ENCODE assay signal across 13 mouse cellular contexts in genomic region chr13:44800059-44800458, GRCm38 (mm10).
DNase-seq lines count a peak whose midpoint lies in the region; ATAC-seq lines count a peak whose summit lies in the region.
"Had no signal": no experiment of that assay in that cellular context is flagged by ENCODE, and none has a peak within 500 bp of the region (broad histone marks: within the 10 kb centered on the region; RNA-seq: fewer than 3 reads in every experiment).

No protein-coding gene starts in this region.

- no peak for DNase-seq in heart, postnatal 14 days
- DNase-seq in CD4-positive, CD25-positive, alpha-beta regulatory T cell, adult 2 months (ENCODE audit: low read depth, low spot score): peak; percentile 88
- DNase-seq in right cerebral cortex, postnatal 25 days: peak; percentile 8
- no peak for DNase-seq in midbrain, embryonic 10.5 days (ENCODE audit: low spot score)
- no peak for DNase-seq in embryonic facial prominence, embryonic 10.5 days (ENCODE audit: low spot score)
- DNase-seq: adrenal gland, postnatal 36 days; retina, postnatal 1 day had no signal

- H3K9me3 ChIP-seq in heart, embryonic 14.5 days (ENCODE audit: control insufficient read depth, low read length): no peaks in the 10 kb centered on the region
- no peaks in the 10 kb centered on the region for H3K9me3 ChIP-seq in heart, embryonic 16.5 days (replicated peaks; ENCODE audit: control insufficient read depth, low read length)
- no peaks in the 10 kb centered on the region for H3K9me3 ChIP-seq in midbrain, embryonic 10.5 days (replicated peaks)
- H3K9me3 ChIP-seq in embryonic facial prominence, embryonic 10.5 days: no peaks in the 10 kb centered on the region
- no peaks in the 10 kb centered on the region for H3K9me3 ChIP-seq in forebrain, embryonic 16.5 days (ENCODE audit: control insufficient read depth, low read length)
- H3K9me3 ChIP-seq: embryonic facial prominence, embryonic 15.5 days; G1E; midbrain, embryonic 12.5 days had no signal

- H3K27ac ChIP-seq in heart, embryonic 14.5 days (replicated peaks in 1 of 2; ENCODE audit: control insufficient read depth in 1 of 2, insufficient read depth in 1 of 2, low read depth in 2 of 2, low read length in 2 of 2): no peak overlapping the region
- H3K27ac ChIP-seq in heart, embryonic 16.5 days (ENCODE audit: low read length): peak overlapping the region; percentile 39; the same call in 1 of the 2 replicates
- no peak overlapping the region for H3K27ac ChIP-seq in midbrain, embryonic 10.5 days (replicated peaks)
- no peak overlapping the region for H3K27ac ChIP-seq in embryonic facial prominence, embryonic 10.5 days (replicated peaks)
- H3K27ac ChIP-seq in forebrain, embryonic 16.5 days (ENCODE audit: low read length): no peak overlapping the region
- H3K27ac ChIP-seq: embryonic facial prominence, embryonic 15.5 days; midbrain, embryonic 12.5 days had no signal

- ATAC-seq in heart, embryonic 14.5 days (ENCODE audit: insufficient number of reproducible peaks, insufficient read depth, low FRiP score, low read depth): no peak
- no peak; the same call in 1 of the 2 replicates for ATAC-seq in heart, embryonic 16.5 days (replicated peaks; ENCODE audit: extremely low read depth, insufficient read depth, low FRiP score)
- no peak for ATAC-seq in forebrain, embryonic 16.5 days

- 73% methylated on average over 7 of the region's 7 CpGs for WGBS in heart, embryonic 14.5 days
- WGBS in heart, embryonic 16.5 days: 75% methylated on average over 7 of the region's 7 CpGs
- 90% methylated on average over 7 of the region's 7 CpGs for WGBS in midbrain, embryonic 10.5 days
- 83% methylated on average over 7 of the region's 7 CpGs for WGBS in embryonic facial prominence, embryonic 10.5 days
- 71% methylated on average over 7 of the region's 7 CpGs for WGBS in forebrain, embryonic 16.5 days

- intact Hi-C loops in heart, postnatal 14 days (cut with DNase I): no loop called here

- H3K4me1 ChIP-seq in heart, embryonic 14.5 days (ENCODE audit: control insufficient read depth in 2 of 2, insufficient read depth in 2 of 2, low read length in 2 of 2): peaks cover 4 to 45% of the 10 kb centered on the region in 2 experiments; a peak in 3 of 4 replicates
- H3K4me1 ChIP-seq in heart, embryonic 16.5 days (ENCODE audit: control insufficient read depth, insufficient read depth, low read length): peaks cover 37% of the 10 kb centered on the region
- peaks cover 31% of the 10 kb centered on the region for H3K4me1 ChIP-seq in midbrain, embryonic 10.5 days
- peaks cover 33% of the 10 kb centered on the region for H3K4me1 ChIP-seq in embryonic facial prominence, embryonic 10.5 days
- H3K4me1 ChIP-seq in forebrain, embryonic 16.5 days (replicated peaks; ENCODE audit: control insufficient read depth, insufficient read depth, low read length): peaks cover 15% of the 10 kb centered on the region

- no peak overlapping the region for H3K9ac ChIP-seq in heart, embryonic 14.5 days (ENCODE audit: low read length)
- H3K9ac ChIP-seq in heart, embryonic 16.5 days (ENCODE audit: low read length): no peak overlapping the region
- H3K9ac ChIP-seq in forebrain, embryonic 16.5 days (replicated peaks; ENCODE audit: low read depth, low read length): no peak overlapping the region
- H3K9ac ChIP-seq: embryonic facial prominence, embryonic 15.5 days; midbrain, embryonic 12.5 days had no signal

- H3K4me2 ChIP-seq in heart, embryonic 14.5 days (ENCODE audit: low read length): peak overlapping the region; percentile 6; the same call in 1 of the 2 replicates
- H3K4me2 ChIP-seq in heart, embryonic 16.5 days (ENCODE audit: low read depth, low read length): no peak overlapping the region
- no peak overlapping the region for H3K4me2 ChIP-seq in forebrain, embryonic 16.5 days (ENCODE audit: low read length)
- H3K4me2 ChIP-seq: embryonic facial prominence, embryonic 15.5 days; midbrain, embryonic 12.5 days had no signal

- no peaks in the 10 kb centered on the region for H3K36me3 ChIP-seq in heart, embryonic 14.5 days (ENCODE audit: control insufficient read depth, insufficient read depth, low read length)
- no peaks in the 10 kb centered on the region for H3K36me3 ChIP-seq in heart, embryonic 16.5 days (ENCODE audit: control insufficient read depth, insufficient read depth)
- no peaks in the 10 kb centered on the region for H3K36me3 ChIP-seq in midbrain, embryonic 10.5 days
- no peaks in the 10 kb centered on the region for H3K36me3 ChIP-seq in embryonic facial prominence, embryonic 10.5 days (replicated peaks)
- no peaks in the 10 kb centered on the region for H3K36me3 ChIP-seq in forebrain, embryonic 16.5 days (ENCODE audit: control insufficient read depth, insufficient read depth)
- H3K36me3 ChIP-seq: embryonic facial prominence, embryonic 15.5 days; midbrain, embryonic 12.5 days had no signal

- H3K4me3 ChIP-seq in heart, embryonic 14.5 days (ENCODE audit: control insufficient read depth in 1 of 2, insufficient read depth in 1 of 2, low read depth in 1 of 2, low read length in 2 of 2): no peak overlapping the region
- H3K4me3 ChIP-seq in heart, embryonic 16.5 days (ENCODE audit: low read length): no peak overlapping the region; the same call in 1 of the 2 replicates
- no peak overlapping the region for H3K4me3 ChIP-seq in midbrain, embryonic 10.5 days
- no peak overlapping the region for H3K4me3 ChIP-seq in embryonic facial prominence, embryonic 10.5 days
- H3K4me3 ChIP-seq in forebrain, embryonic 16.5 days (replicated peaks; ENCODE audit: low read length): no peak overlapping the region
- H3K4me3 ChIP-seq: embryonic facial prominence, embryonic 15.5 days; midbrain, embryonic 12.5 days had no signal

- no peaks in the 10 kb centered on the region for H3K27me3 ChIP-seq in heart, embryonic 14.5 days (ENCODE audit: control insufficient read depth, insufficient read depth, low read length)
- no peaks in the 10 kb centered on the region for H3K27me3 ChIP-seq in heart, embryonic 16.5 days (ENCODE audit: control insufficient read depth, insufficient read depth, low read length)
- no peaks in the 10 kb centered on the region for H3K27me3 ChIP-seq in midbrain, embryonic 10.5 days (ENCODE audit: low read depth, poor library complexity, severe bottlenecking)
- no peaks in the 10 kb centered on the region for H3K27me3 ChIP-seq in embryonic facial prominence, embryonic 10.5 days (replicated peaks; ENCODE audit: low read depth, poor library complexity, severe bottlenecking)
- H3K27me3 ChIP-seq in forebrain, embryonic 16.5 days (replicated peaks; ENCODE audit: control insufficient read depth, insufficient read depth, low read length): no peaks in the 10 kb centered on the region
- H3K27me3 ChIP-seq: embryonic facial prominence, embryonic 15.5 days; midbrain, embryonic 12.5 days had no signal

Comparison
In these comparisons a context has a peak if more than half of its experiments do, and no peak if none do; other contexts are left out.
1. DNase-seq: peak in CD4-positive, CD25-positive, alpha-beta regulatory T cell, adult 2 months (single experiment) and right cerebral cortex, postnatal 25 days (single experiment); none in heart, postnatal 14 days (0 of 2), midbrain, embryonic 10.5 days (single experiment) and embryonic facial prominence, embryonic 10.5 days (single experiment).